Mouse (Mus musculus) thymus, adult 18-20 months (tissue): ENCODE measurements at regions not wholly inside any gene's neighbourhood (a gene's known extent, or its start where the extent isn't known, plus 50 kb on each side); places are given as distances from the start of the nearest gene placed in this dataset.

ENCODE experiments used
- DNase-seq, 2 experiments: peaks; one replicate each; pipeline ENCODE4 v3.0.0; 2022; ENCODE audit warnings: mixed read lengths in 2 of 2

DNA sequence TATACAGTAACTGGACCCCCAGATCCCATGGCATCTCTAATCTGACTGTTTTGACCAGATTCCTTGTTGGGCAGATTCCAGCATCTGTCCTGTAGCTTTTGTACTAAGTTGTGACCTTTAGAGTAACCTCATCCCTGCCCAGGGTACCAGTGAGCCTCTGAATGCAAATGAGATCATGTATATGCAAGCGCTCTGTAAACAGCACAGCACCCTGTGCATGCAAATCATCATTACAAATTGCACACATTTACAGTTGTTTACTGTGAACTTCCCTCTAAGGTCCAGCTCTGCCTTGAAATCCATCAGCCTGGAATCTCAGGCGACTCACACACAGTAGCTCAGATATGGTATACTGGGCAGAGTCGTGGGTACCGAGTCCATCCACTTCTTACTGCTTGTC is 258.6 kb upstream of the Dusp10 start:
- no peak for DNase-seq

DNA sequence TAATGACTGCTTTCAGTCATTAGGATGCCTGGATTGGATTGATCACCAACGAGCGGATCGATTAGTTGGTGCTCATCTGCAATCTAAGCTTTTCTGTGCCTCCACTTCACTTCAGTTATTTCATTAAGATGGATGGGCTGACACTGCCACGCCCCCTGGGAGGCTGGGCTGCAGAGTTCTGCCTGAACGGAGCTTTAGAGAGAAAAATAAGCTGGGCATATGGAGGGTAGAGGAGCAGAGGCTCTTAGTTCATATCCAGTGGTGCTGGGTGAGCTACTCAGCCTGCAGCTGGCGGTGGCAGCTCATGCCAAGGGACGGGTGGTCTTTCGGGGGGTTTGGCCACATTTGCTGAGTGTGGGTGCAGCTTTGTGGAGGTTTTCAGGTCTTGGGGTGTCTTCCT is 256.4 kb upstream of the Dusp10 start:
- no peak for DNase-seq

DNA sequence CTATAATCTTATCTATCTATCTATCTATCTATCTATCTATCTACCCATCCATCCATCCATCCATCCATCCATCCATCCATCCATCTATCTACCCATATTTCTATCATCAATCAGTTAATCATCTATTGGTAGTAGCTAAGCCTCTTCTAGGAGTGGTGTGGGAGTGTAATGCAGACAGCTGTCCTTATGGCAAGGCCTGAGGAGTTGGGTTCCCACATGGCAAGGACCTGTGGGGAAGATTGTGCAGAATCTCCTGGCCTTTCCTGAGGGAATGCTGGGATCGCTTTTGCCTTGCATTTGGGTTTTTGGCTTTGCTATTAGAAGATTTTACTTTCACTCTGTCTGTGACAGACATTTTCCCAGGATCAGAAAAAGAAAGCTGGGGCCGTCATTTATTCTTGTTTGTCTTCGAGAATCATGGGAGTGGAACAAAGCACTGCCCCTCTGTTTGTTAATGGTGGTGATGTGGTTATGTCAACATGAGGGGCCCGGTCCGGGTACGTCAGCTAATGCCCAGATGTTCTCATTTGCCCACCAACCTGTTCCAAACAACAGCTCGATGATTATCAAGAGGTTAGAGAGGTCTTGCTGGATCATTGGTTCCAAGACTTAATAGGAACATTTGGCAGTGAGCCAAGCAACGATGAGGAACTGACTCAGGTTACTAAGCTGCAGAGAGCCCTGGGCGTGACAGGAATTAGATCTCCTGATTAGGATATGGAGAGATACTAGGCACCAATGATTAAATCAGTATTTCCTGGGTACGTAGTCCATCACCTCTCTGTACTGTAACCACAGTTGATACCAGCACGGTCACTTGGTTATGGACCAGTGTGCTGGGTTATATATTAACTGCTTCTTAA is 249.0 kb upstream of the Dusp10 start:
- DNase-seq: no peak

DNA sequence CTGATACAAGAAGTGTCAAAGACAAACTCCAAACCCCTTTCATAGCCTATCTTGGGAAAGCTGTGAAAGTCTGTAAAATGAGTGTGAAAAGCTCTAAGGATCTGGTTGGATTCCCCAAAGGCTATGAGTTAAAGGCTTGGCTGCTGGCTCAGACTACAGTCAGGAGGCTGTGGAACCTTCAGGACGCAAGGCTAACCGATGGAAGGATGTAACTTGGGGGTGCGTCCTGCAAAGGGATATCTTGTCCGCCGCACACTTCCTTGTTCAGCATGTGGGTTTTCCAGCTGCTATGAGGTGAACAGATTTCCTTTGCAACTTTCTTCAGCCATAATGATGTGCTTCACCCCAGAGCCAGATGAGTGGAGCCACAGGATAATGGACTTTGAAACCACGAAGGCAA is 240.3 kb upstream of the Dusp10 start:
- no peak for DNase-seq

DNA sequence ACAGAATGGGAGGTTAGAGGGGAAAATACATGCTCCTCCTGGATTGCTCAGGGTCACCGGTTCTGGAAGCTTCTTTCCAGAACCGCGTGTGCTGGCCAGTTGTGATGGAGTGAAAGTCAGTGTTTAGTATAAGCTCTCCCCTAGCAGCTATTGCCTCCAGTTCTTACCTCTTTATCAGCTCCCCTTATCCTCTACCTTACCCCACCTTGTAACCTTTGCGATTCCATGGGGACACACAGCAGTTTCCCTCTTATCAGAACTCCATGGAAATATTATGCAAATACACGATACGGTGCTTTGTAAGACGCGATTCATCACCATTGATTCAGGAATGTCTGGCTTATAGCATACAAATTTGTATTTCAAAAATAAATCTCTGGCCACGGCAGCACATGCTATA is 232.9 kb upstream of the Dusp10 start:
- no peak for DNase-seq

DNA sequence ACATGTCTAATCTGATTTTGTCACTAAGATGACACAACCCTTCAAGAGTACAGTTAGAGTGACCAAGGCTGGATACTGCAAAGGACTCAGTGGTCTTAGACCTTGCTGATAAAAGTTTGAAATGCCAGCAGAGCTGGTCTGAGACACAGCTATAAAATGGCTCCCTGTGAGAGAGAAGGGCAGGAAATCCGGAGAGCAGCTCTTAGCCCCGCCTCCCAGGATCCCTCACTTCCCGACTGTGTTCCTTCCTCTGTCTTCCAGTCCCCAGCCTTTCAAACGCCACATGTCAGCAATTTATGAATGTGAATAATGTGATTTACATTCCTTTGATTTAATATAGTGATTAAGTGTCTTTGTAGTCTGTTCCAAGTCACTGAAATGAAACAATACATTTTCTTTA is 232.3 kb upstream of the Dusp10 start:
- no peak for DNase-seq

DNA sequence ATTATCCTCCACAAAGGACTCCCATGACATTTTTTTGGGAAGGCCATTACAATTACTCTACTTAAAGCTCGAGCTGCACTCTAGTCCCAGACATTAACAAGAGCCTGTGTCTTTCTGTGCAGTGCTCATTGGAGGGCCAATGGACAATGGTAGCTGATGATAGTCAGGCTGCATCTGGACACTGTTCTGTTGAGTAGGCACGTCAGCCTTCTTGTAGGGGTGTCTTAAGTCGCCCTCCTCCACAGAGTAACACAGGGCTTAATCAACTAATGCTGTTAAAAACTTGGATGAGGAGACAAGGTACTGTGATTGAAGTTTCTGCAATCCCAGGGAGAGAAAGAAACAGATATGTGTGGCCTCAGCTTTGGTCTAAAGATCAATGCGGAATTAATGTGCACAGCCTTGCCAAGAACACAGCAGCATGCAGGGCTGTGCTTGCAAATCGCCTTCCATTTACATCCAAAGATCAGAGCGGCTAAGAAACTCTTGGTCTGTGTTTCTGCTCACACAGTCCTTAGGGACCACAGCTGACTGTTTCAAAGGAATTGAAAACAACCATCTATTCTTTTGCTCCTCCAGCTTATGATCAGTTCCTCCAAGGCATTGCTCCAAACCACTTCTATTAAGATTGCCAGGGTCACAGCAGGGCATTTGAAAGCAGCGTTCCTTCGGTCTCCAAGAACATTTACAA is 229.5 kb upstream of the Dusp10 start:
- DNase-seq: no peak

DNA sequence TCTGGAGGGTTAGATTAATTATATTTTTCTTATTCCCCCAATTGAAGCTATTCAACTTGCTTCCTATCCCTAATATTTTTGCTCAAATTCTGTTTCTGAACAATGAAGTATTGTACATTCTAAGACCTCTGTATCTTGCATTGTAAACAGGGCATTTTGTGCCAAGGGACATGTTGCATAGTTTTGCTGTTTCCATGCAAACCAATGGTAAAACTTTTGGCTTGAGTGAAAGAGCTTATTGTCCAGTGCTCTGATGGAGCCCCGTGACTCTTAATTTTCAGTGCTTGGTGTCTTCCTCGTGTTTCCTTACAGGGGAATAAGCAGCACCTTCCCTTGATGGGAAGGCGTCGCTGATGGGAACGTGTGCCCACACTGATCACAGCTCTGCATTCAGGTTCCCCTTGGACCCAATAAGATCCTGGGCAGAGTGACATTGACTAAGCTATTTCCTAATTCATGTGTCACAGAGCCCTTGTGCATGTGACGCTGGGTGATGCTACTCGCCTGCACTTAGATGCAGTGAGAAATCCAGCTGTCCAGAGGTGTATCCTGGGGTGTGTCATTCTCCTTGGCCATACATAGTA is 220.8 kb upstream of the Dusp10 start:
- DNase-seq: no peak

DNA sequence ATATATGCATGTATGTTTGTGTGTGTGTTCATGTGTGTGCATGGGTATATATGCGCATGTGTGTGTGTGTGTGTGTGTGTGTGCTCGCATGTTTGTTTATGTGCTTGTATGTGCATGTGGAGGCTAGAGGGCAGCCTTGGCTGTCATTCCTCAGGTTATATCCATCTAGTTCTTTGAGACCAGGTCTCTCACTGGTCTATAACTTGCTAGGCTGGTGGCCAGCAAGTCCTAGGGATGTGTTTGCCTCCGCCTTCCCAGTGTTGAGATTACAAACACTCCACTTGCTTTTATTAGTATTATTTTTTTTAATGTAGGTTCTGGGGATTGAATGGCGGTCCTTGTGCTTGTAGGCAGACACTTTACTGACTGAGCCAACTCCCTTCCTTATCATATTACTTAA is 219.8 kb upstream of the Dusp10 start:
- DNase-seq: no peak

DNA sequence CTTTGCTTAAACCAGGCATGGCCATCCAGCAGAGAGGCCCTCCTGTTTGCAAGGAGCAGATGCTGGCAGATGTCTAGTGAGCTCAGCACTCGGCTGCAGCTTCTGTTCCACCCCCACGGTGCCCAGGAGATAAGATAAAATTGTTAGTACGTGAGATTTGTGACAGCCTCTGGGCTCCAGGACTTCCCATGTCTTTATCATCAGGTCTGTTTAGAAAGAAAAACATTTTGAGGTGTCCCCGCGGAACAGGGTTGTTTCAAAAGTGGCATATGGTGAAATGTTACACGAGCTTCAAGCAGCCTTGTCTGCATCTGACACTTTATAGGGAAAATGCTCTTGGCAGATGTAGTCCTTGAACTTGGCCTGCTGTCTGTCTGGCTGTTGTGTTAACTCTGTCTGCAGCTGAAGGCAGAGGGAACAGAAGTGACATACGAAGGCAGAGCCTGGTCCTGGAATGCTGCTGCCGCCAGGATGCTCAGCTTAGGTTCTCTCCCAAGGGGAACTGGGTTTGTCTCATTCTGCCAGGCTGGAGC is 219.1 kb upstream of the Dusp10 start:
- no peak for DNase-seq

DNA sequence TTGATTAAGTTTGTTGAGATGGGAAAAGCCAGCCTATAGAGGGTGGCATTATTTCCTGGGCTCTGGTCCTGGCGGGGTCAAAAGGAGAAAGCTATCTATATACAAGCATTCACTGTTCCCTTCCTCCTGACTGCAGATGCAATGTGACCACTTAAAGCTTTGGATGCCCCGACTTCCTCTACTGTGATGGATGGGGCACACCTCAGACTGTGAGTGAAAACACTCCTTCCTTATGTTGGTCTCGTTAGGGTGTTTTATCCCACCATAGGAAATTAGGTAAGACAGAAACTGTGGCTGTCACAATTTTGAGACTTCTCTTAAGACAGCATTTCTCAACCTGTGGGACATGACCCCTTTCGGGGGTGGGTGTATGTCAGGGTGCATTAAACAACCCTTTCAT is 210.8 kb upstream of the Dusp10 start:
- no peak for DNase-seq

DNA sequence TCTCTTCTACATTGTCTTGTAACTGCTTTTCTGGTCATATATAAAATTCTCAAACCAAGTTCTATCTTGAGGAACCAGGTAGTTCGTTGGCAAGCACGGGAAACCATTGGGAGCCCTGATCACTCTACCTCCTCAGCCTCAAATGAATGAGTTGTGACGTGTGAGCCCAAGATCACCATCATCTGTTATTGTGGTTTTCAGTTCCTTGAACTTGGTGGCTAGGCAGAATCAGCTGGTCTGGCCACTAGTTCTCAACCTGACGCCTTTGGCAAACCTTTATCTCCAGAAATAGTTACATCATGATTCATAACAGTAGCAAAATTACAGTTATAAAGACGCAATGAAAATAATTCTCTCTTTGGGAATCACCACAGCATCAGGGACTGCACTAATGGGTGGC is 209.7 kb upstream of the Dusp10 start:
- DNase-seq: no peak

DNA sequence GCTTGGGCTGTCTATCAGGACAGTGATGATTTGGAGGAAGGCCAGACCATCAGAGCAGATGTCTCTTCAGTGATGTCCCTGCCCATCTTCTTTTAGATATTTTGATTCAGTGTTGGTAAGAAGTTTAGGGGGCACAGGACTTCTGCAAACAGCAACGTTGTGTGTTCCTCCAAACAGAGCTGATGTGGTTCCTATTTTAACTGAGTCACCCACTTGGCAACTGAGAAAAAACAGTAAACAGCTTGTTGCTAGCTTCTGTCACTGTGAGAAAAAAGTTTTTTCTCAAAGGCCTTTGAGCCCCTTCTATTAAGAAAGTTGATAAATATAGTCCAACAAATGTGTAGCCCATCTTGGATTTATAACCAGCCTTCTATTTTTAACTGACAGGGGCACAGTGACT is 209.3 kb upstream of the Dusp10 start:
- DNase-seq: no peak

DNA sequence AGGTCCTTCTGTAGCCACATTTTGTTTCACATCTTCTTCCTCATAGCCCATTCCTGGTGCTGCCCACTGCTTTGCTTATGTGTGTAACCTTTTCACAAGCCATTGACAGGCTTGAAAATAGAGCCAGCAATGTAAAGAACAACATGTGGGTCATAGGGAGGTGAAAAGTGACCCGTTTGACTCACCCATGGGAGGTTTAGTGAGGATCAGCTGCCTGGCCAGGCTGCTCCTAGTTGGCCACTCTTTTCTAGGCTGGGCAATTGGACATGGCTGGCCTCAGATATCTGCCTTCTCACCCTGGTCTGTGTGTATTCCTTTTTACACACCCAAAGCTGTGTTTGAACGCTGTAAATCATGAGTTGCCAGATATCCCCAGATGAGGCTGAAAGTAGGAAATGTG is 208.8 kb upstream of the Dusp10 start:
- no peak for DNase-seq

DNA sequence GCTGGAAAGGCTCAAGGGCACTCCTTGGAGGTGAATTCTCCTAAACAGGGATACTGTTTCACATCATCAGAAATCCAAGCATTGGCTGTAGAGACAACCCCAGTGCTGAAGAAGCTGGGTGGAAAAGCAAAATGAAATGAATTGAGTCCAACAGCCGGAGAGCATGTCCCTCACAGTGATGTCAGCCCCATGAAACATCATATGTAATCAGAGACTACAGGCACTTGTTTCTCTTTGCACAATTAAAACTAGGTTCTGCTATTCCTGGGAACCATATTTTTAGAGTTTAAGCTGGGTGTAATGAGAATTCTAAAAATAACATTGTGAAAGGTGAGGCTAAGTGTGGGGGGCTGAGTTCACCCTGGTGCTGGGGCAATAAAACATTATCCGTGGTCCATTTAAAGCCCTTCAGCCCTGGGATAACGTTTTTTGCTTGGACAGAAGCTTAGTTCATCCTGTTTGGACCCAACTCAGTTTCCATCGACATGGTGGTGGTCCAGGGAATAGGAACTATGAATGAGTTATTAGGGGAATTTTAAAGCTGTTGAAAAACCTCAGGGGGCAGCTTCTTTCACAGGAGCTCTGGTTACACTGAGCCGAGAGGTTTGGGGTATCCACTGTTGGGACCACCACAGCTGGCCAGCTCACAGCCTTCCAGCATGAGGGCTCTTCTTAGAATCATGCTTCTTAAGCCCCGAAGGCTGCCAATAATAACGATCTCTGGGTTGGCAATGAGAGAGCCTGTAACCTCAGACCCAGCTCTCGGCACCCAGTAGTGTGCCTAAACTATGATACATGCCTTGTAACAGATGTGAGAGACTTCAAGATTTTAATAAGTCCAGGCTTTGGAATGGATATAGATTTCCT is 206.0 kb upstream of the Dusp10 start:
- no peak for DNase-seq

DNA sequence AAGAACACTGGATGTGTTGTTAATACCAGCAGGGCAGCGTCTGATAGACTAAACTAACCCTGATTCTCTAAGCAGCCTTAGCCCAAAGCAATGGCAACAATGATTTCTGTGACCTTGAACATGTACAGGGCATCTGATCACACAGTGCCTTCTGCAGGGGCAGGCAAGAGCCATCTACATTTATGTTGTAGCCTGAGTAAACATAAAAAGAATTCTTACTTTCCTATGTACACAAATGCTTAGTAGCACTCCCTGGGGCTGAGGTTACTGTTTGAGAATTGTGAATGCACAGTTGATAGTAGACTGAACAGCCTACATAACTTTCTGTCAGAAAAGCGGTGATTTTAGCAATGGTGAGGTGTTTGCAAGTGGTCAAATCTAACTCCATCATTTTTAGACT is 204.9 kb upstream of the Dusp10 start:
- no peak for DNase-seq

DNA sequence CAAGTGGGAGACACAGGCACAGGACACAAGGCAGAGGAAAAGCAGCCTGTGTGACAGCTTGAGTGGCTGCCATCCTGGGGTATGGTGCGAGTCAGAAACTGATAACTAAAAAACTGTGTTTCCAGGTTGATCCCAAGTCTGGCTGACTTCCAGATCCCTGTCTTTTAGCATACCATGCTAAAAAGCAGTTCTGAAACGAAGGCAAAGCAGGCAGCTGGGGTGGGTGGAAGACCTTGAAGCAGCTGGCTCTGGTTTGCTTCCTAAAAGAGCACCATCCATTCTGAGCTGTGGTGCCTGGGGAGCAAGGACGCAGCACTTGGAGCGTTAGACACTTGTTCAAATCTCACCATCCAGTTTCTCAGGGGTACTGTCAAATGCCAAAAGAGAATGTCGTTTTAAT is 192.5 kb upstream of the Dusp10 start:
- no peak for DNase-seq

DNA sequence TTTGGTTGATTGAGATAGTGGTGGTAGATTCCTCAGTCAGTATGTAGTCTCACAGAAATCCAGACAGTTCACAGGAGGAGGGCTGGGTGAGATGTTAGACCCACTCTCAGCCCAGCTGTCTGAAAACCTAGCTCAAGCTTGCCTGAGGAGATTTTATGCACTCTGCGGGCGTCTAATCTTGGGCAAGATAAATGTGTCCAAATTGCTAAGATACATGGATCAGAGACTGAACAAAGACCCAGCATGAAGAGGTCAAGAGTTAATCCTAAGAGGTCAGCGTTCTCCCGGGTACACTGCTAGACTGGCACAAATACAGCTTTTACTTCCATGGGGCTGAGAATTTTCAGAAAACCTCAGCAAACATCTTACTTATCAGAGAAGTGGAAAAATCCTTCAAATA is 186.8 kb upstream of the Dusp10 start:
- no peak for DNase-seq

DNA sequence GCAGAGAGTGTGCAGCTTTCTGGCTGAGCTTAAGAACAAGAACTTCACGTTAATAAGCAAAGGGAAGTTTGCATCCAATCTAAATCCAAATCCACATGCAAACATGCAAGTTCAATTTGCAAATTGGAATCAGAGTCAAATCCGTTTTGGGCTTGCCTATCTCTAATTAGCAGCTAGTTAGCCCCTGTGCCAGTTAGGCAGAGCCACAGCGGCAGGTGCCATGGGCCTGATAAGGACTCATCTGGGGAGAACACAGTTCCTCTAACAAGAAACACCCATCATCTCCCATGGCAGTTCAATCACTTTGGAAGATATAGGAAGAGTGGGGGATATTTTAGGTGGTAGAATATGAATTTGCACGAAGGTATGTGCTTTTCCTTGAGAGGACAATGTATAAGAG is 168.0 kb upstream of the Dusp10 start:
- DNase-seq: no peak

DNA sequence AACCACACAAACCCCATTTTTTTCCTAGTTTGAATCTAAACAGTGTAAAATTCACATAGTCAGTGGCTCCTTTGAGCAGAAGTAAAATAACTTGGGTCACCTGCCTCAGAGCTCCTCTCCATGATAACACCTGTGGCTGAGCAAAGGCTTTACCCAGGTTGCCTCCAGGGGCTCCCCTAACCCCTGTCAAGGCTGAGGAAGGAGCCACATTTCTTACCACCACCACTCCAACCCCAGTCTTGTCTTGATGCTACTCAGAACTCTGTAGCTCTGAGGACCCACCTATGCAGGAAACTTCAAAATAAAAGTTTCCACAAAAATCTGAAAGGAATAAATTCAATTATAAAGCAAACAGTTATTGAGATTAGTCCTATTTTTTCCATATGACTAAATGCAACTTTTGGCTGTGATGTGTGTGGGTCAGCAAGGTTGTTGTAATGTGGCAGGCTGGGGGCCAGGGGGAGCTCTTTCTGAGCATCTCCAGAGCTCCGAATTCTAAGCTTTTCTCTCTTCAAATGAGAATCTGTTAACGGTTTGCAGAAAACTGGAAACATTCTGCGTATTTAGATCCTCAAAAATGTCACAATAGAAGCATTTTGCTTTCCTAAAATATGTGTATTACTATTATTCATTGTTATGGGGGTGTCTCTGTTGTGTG is 159.0 kb upstream of the Dusp10 start:
- peak; percentile 5 to 18 for DNase-seq

DNA sequence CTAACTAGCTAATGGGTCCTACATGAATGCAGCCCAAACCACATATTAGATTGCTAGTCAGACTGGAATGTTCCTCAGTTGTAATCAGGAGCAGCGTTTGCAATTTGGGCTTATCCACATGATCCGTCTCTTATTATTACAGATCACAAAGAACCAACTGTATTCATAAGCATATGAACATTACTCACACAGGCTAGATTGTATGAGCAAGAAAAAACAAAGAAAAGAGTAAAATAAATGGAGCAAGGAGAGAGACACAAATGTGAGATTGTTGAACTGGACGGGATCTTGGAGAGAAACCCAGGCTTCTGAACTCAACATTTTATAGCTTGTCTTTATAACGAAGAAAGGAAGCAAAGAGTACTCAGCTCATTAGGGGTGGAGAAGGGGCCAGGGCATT is 148.0 kb upstream of the Dusp10 start:
- no peak for DNase-seq

DNA sequence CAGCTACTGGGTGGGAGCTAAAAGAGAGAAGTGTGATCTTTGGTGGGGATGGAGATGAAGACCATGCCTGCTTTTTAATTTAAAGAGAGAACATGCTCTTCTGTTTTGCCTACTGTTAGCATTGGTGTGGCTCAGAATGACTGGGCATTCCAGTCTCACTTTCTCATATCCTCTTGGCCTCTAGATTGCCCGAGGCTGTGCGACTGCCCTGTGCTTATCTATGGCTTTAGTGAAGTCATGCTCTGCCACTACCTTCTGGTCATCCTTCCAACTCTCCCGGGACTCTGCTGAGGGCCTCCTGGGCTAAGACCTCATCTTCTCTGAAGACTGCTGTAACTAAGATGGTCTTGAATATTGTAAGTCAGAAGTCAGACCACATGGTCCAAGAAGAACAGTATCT is 147.5 kb upstream of the Dusp10 start:
- no peak for DNase-seq
